Mouse (Mus musculus): ENCODE measurements around the gene Senp1. TPM values are rescaled to one million over a fixed set of nuclear protein-coding genes. Genes with fewer than 3 reads are reported as not detected.
A peak's percentile ranks its signal among the peaks of the same experiment; 100 is the strongest.

The Senp1 gene
- total and polyA plus RNA-seq, 3 experiments = 5.3 to 10.0 (median 9.8) TPM

GRCm38 (mm10) chr15:98135671-98136070 lies 42.1 kb upstream of the Senp1 start:
- H3K36me3 ChIP-seq (ENCODE audit: control insufficient read depth, insufficient read depth, low read length) = peaks cover 25% of the 10 kb centered on the region
- no peaks in the 10 kb centered on the region for H3K79me2 ChIP-seq (replicated peaks; ENCODE audit: control insufficient read depth, insufficient read depth, low read length)
- no peaks in the 10 kb centered on the region for H3K27me3 ChIP-seq (ENCODE audit: control insufficient read depth, insufficient read depth, low read length)
- H3K4me1 ChIP-seq (ENCODE audit: control insufficient read depth, insufficient read depth, low read length) = peaks cover 4% of the 10 kb centered on the region; the same call in 1 of the 2 replicates
- no peak overlapping the region for H3K9ac ChIP-seq (ENCODE audit: low read depth, low read length)
- no peak overlapping the region for H3K4me3 ChIP-seq
- 93% methylated on average over 13 of the region's 13 CpGs for WGBS
- intact Hi-C loops (cut with DNase I) = no loop called here
- H3K27ac ChIP-seq = no peak overlapping the region
- DNase-seq = no peak
- TF ChIP-seq POLR2A (IDR thresholded peaks at IDR 0.05; ENCODE audit: insufficient read depth, low read depth, low read length) = no peak
- TF ChIP-seq CTCF (IDR thresholded peaks at IDR 0.05) = no peak
- TF ChIP-seq EP300 (IDR thresholded peaks at IDR 0.05; ENCODE audit: insufficient read depth, low read depth, low read length) = no peak

GRCm38 (mm10) chr15:98134666-98135065 lies 41.1 kb upstream of the Senp1 start:
- 76% methylated on average over 3 of the region's 3 CpGs for WGBS
- H3K36me3 ChIP-seq (ENCODE audit: control insufficient read depth, insufficient read depth, low read length) = peaks cover 23% of the 10 kb centered on the region
- no peak for DNase-seq
- H3K27ac ChIP-seq = no peak overlapping the region
- H3K4me1 ChIP-seq (ENCODE audit: control insufficient read depth, insufficient read depth, low read length) = peaks cover 4% of the 10 kb centered on the region; the same call in 1 of the 2 replicates
- H3K4me3 ChIP-seq = no peak overlapping the region
- no peaks in the 10 kb centered on the region for H3K79me2 ChIP-seq (replicated peaks; ENCODE audit: control insufficient read depth, insufficient read depth, low read length)
- H3K27me3 ChIP-seq (ENCODE audit: control insufficient read depth, insufficient read depth, low read length) = no peaks in the 10 kb centered on the region
- no peak overlapping the region for H3K9ac ChIP-seq (ENCODE audit: low read depth, low read length)
- TF ChIP-seq POLR2A (IDR thresholded peaks at IDR 0.05; ENCODE audit: insufficient read depth, low read depth, low read length) (no peak), EP300 (IDR thresholded peaks at IDR 0.05; ENCODE audit: insufficient read depth, low read depth, low read length) (no peak), CTCF (IDR thresholded peaks at IDR 0.05) (no peak)
- intact Hi-C loops (cut with DNase I) = no loop called here

GRCm38 (mm10) chr15:98134034-98134433 lies 40.5 kb upstream of the Senp1 start:
- intact Hi-C loops (cut with DNase I) = no loop called here
- WGBS = 61% methylated on average over 4 of the region's 4 CpGs
- no peak for TF ChIP-seq EP300 (IDR thresholded peaks at IDR 0.05; ENCODE audit: insufficient read depth, low read depth, low read length)
- TF ChIP-seq CTCF (IDR thresholded peaks at IDR 0.05) = no peak
- no peak for TF ChIP-seq POLR2A (IDR thresholded peaks at IDR 0.05; ENCODE audit: insufficient read depth, low read depth, low read length)
- Histone ChIP-seq H3K79me2 (replicated peaks; ENCODE audit: control insufficient read depth, insufficient read depth, low read length) (no peaks in the 10 kb centered on the region), H3K9ac (ENCODE audit: low read depth, low read length) (no peak overlapping the region), H3K4me3 (no peak overlapping the region), H3K27ac (peak overlapping the region; percentile 2), H3K27me3 (ENCODE audit: control insufficient read depth, insufficient read depth, low read length) (no peaks in the 10 kb centered on the region), H3K4me1 (ENCODE audit: control insufficient read depth, insufficient read depth, low read length) (peaks cover 4% of the 10 kb centered on the region; the same call in 1 of the 2 replicates), H3K36me3 (ENCODE audit: control insufficient read depth, insufficient read depth, low read length) (peaks cover 18% of the 10 kb centered on the region)
- DNase-seq = no peak

- Histone ChIP-seq H3K9ac (ENCODE audit: low read depth, low read length) (no peak overlapping the region), H3K4me3 (no peak overlapping the region), H3K79me2 (replicated peaks; ENCODE audit: control insufficient read depth, insufficient read depth, low read length) (no peaks in the 10 kb centered on the region), H3K4me1 (ENCODE audit: control insufficient read depth, insufficient read depth, low read length) (peaks cover 4% of the 10 kb centered on the region; the same call in 1 of the 2 replicates), H3K27me3 (ENCODE audit: control insufficient read depth, insufficient read depth, low read length) (no peaks in the 10 kb centered on the region), H3K27ac (peak overlapping the region; percentile 82), H3K36me3 (ENCODE audit: control insufficient read depth, insufficient read depth, low read length) (peaks cover 13% of the 10 kb centered on the region)
- intact Hi-C loops (cut with DNase I) = no loop called here
- no peak for TF ChIP-seq CTCF (IDR thresholded peaks at IDR 0.05)
- TF ChIP-seq EP300 (IDR thresholded peaks at IDR 0.05; ENCODE audit: insufficient read depth, low read depth, low read length) = 0 out of 2 replicates have a peak, but pooled peaks have one; percentile 40
- 62% methylated on average over 3 of the region's 3 CpGs for WGBS
- DNase-seq = peak in 1 of 2 experiments; percentile 55
Measured at GRCm38 (mm10) chr15:98133471-98133870, 39.9 kb upstream of the Senp1 start.

GRCm38 (mm10) chr15:98131942-98132655 lies 38.6 kb upstream of the Senp1 start:
- H3K79me2 ChIP-seq (replicated peaks; ENCODE audit: control insufficient read depth, insufficient read depth, low read length) = no peaks in the 10 kb centered on the region
- H3K9ac ChIP-seq (ENCODE audit: low read depth, low read length) = no peak overlapping the region
- peaks cover 13% of the 10 kb centered on the region for H3K36me3 ChIP-seq (ENCODE audit: control insufficient read depth, insufficient read depth, low read length)
- intact Hi-C loops (cut with DNase I) = no loop called here
- no peak for TF ChIP-seq CTCF (IDR thresholded peaks at IDR 0.05)
- TF ChIP-seq POLR2A (IDR thresholded peaks at IDR 0.05; ENCODE audit: insufficient read depth, low read depth, low read length) = no peak
- TF ChIP-seq EP300 (IDR thresholded peaks at IDR 0.05; ENCODE audit: insufficient read depth, low read depth, low read length) = no peak
- DNase-seq = peak in 1 of 2 experiments; percentile 27
- H3K4me1 ChIP-seq (ENCODE audit: control insufficient read depth, insufficient read depth, low read length) = peaks cover 4% of the 10 kb centered on the region; the same call in 1 of the 2 replicates
- peak overlapping the region; percentile 82 for H3K27ac ChIP-seq
- no peak overlapping the region for H3K4me3 ChIP-seq
- WGBS = 61% methylated on average over 15 of the region's 15 CpGs
- no peaks in the 10 kb centered on the region for H3K27me3 ChIP-seq (ENCODE audit: control insufficient read depth, insufficient read depth, low read length)

- WGBS = 78% methylated on average over 7 of the region's 7 CpGs
- H3K9ac ChIP-seq (ENCODE audit: low read depth, low read length) = no peak overlapping the region
- DNase-seq = no peak
- H3K27me3 ChIP-seq (ENCODE audit: control insufficient read depth, insufficient read depth, low read length) = no peaks in the 10 kb centered on the region
- peak overlapping the region; percentile 82 for H3K27ac ChIP-seq
- H3K4me1 ChIP-seq (ENCODE audit: control insufficient read depth, insufficient read depth, low read length) = peaks cover 4% of the 10 kb centered on the region; the same call in 1 of the 2 replicates
- H3K79me2 ChIP-seq (replicated peaks; ENCODE audit: control insufficient read depth, insufficient read depth, low read length) = no peaks in the 10 kb centered on the region
- peaks cover 13% of the 10 kb centered on the region for H3K36me3 ChIP-seq (ENCODE audit: control insufficient read depth, insufficient read depth, low read length)
- no peak overlapping the region for H3K4me3 ChIP-seq
- intact Hi-C loops (cut with DNase I) = no loop called here
- no peak for TF ChIP-seq POLR2A (IDR thresholded peaks at IDR 0.05; ENCODE audit: insufficient read depth, low read depth, low read length)
- no peak for TF ChIP-seq EP300 (IDR thresholded peaks at IDR 0.05; ENCODE audit: insufficient read depth, low read depth, low read length)
- no peak for TF ChIP-seq CTCF (IDR thresholded peaks at IDR 0.05)
Measured at GRCm38 (mm10) chr15:98131451-98131850, 37.9 kb upstream of the Senp1 start.

Measured in heart, adult 2 months (tissue).